Mouse (Mus musculus) thymus, postnatal 4 days (tissue): ENCODE measurements around the gene Zbtb37.
"Not testable (repeated sequence)": the region's sequence is repeated elsewhere in the genome, so short reads cannot be mapped to it uniquely, and the experiment has no call there.

Experiments
- DNase-seq: peaks from one replicate; pipeline ENCODE4 v3.0.0; 2021

The Zbtb37 gene

DNA sequence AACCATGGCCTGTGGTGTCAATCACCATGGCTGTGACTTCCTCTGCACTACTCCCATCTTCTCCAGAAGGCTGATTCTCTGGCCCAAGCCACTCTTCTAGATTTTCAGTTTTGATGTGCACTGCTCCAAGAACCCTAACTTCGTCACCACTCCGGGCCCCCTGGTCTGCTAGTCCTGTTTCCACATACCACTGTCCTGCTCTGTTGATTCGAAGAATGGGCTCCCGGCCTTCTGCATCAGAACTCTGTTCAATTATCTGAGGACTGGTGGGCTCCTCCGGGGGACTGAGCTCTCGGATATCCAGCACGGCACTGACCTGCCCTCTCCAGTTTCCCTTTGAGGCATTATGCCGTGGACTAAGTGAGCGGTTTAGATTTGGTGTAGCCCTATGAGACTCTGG lies 2.8 kb downstream of the Zbtb37 start:
- no peak for DNase-seq

DNA sequence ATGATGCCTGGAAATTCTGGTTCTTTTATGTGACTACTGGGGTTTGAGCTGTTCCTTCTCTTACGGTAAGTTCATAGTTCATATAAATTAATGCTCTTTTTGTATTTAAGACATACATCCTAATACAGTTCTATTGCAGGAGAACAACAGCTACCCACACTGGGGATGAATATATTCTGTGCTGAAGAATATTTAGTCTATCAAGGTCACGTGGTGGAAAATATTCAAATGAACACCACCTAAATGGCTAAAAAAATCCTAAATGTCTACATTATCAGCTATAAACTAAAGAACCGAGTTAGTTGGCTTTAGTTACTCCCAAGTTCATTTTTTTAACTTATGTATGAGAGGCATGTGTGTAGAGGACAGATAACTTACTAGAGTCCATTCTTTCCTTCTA lies 4.6 kb downstream of the Zbtb37 start:
- no peak for DNase-seq

DNA sequence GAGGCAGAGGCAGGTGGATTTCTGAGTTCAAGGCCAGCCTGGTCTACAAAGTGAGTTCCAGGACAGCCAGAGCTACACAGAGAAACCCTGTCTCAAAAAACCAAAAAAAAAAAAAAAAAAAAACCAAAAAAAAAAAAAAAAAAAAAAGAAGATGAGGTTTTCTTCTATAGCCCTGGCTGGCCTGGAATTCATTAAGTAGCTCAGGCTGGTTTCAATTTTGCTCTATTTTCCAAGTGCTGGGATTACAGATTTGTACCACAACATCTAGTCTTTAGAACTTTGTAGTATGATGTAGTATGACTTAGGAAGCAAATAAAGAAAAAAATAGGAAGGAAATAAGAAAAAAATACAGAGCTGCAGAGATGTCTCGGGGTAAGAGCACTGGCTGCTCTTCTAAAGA lies 6.2 kb downstream of the Zbtb37 start:
- not testable (repeated sequence) for DNase-seq

- DNase-seq, result no peak
Observed at GRCm38 (mm10) chr1:161027196-161027595, 7.5 kb downstream of the Zbtb37 start.

DNA sequence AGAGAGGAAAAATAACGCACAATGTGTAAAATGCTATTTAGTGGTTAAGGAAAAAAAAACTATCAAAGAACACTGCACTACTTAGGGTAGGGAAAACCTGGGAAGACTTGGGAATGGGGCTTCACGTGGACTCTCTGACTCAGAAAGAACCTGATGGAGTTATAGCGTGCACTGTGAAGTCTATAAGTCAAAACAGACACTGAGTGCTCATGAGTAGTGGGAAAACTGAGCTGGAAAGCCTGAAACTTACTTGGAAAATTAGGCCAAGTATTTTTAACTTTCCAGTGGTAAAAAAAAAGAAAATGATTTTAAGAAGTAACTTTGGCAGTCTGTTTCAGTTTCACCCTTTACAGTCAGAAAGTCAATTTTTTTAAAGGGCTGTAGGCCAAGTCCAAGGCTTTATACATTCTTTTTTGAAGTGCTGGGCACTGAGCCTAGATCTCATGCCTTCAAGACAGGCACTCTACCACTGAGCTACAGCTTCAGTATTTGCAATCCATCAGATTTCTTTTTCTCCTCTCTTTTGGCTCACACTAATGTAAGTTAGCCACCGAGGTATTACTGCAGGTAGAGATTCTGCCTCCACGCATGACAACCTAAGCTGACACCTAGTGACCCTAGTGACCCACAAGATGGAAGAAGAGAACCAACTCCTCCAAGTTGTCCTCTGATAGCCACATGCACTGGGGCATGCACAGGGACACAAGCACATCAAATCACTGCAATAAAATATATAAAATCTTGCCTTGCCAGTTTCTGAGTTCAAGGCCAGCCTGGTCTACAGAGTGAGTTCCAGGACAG lies 9.0 kb downstream of the Zbtb37 start:
- DNase-seq, result no peak

DNA sequence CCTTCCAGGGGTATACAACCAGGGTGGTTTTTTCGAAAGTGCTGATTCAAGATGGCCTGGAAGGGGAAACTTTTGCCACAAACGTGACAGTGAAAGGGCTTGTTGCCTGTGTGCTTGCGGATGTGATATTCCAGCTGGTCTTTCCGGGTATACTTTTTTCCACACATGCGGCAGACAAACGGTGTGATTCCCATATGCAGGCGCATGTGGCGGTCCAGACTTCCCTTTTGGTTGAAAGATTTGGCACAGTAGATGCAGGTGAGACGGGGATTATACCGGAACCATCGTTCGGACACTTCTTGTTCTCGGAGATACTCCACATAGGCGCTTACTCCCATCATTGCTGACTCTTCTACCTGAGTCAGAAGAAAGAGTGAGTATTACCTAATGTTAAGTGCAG lies 14.6 kb downstream of the Zbtb37 start:
- DNase-seq, result no peak

- DNase-seq, result no peak
Observed at GRCm38 (mm10) chr1:161016378-161016777, 18.3 kb downstream of the Zbtb37 start.

DNA sequence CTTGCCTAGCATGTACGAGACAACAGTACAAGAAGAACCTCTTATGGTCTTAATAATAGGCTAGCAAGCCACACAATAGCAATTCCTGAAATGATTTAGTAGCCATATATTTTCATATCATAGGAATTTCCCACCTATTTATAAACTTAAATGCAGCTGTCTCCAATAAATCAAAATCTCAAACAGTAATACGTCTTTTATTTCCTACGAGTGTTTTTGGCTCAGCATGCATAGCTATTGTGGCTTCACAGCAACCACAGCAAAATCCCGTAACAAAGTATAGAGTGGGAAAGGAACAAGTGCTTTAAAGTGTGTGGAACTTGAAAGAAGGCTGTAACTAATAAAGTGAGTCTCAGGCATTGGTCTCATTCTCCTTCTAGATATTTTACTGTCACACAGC lies 24.2 kb downstream of the Zbtb37 start:
- no peak for DNase-seq

DNA sequence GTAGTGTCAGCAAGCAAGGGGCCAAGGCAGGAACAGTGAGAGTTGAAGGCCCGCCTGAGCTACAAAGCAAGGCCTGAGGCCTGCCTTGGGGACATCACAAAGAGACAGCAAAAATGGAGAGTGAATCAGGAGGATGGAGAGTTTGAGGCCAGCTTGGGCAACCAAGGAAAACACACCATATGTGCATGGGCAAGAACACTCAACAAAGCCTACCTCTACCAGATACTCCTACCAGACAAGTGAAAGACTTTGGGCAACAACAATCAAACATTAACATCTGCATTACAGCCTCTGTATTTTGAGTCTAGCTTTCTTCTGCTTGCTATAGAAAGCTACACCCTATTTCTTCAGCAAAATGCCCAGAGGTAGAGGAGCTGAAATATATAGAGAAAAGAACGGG lies 26.6 kb downstream of the Zbtb37 start:
- no peak for DNase-seq

DNA sequence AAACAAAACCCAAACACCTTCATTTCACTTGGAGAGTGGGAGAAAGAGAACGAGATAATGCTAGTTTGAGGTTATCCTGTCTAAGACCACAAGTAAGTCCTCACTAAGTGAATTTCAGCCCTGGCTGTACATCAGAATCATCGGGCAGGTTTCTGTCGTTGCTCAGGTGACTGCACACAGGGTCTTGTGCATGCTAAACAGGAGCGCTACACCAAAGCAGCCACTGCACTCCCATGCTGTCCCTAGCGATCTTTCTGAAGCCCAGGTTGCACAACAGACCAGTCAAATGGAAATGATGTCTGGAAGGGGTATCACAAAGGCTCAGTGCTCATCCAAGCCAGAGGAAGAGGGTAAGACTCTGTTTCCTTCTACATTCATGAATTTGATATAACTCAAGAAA lies 28.2 kb downstream of the Zbtb37 start:
- DNase-seq, result no peak

DNA sequence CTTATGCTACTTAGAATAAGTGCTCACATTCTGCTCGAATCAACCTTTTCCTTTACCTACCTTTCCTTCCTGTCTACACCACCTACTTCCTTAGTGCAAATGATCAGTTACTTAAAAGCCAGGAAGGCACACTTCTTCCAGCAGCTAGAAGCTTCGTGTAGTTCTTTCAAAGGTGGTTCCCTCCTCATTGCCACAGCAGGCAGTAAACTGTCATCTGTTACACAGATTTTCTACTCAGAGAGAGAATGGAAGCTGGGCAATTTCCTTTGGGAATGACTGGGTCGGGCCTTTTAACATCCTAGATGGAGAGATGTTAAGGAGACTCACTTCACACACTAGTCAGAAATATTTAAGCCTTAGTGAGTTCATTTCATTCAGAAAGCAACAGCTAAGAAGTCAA lies 29.1 kb downstream of the Zbtb37 start:
- no peak for DNase-seq

DNA sequence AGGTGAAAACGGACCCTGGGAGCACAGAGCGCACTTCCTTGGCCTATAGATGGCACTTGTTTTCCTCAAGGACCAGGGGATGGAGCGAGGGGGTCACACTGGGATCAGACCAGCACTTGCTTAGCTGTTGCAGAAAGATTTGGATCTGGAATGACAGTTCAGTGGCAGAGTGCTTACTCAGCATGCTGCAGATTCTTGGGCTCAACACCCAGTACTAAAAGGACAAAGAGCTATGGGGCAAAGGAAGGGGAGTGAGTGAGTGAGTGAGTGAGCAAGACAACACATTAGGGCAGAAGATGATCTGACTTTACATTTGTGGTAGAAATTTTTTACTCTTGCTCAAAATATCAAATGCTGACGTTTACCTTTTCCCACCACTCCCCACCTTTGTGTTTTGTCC lies 29.7 kb downstream of the Zbtb37 start:
- no peak for DNase-seq

- no peak for DNase-seq
Observed at GRCm38 (mm10) chr1:160993851-160994250, 40.8 kb downstream of the Zbtb37 start.

- no peak for DNase-seq
Observed at GRCm38 (mm10) chr1:160989395-160989794, 45.3 kb downstream of the Zbtb37 start.

GRCm38 (mm10) chr1:160986881-160987635 lies 47.6 kb downstream of the Zbtb37 start:
- no peak for DNase-seq

GRCm38 (mm10) chr1:160985477-160985876 lies 49.2 kb downstream of the Zbtb37 start:
- DNase-seq, result no peak

DNA sequence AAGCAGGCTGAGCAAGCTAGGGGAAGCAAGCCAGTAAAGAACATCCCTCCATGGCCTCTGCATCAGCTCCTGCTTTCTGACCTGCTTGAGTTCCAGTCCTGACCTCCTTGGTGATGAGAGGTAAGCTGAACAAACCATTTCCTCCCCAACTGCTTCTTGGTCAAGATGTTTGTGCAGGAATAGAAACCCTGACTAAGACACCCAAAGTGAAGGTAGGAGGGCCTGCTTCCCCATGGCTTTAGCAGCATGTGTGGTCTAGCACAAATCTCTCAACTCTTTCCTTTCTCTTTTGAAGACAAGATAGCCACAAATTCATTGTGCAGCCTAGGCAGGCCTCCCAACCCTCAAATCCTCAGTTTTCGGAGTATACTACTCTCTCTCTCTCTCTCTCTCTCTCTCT lies 49.9 kb downstream of the Zbtb37 start:
- DNase-seq, result not testable (repeated sequence)

DNA sequence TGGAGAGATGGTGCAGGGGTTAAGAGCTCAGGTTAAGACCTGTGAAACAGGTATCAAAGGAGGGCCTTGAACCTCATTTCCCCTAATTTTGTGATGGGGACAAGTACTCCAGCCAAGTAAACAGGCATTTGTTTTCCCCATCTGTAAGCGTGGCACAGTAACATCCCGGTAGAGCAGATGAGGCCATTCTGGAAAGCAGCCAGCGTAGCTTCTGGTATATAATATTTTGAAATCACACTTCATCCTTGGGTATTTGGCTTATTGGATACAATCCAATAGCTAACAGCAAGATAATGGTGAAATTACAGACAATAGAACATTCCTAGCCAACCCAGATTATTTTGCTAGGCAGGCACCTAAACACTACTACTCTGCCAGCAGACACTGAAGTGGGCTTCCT lies 51.8 kb downstream of the Zbtb37 start:
- DNase-seq, result no peak

- no peak for DNase-seq
Observed at GRCm38 (mm10) chr1:160981337-160981736, 53.3 kb downstream of the Zbtb37 start.

DNA sequence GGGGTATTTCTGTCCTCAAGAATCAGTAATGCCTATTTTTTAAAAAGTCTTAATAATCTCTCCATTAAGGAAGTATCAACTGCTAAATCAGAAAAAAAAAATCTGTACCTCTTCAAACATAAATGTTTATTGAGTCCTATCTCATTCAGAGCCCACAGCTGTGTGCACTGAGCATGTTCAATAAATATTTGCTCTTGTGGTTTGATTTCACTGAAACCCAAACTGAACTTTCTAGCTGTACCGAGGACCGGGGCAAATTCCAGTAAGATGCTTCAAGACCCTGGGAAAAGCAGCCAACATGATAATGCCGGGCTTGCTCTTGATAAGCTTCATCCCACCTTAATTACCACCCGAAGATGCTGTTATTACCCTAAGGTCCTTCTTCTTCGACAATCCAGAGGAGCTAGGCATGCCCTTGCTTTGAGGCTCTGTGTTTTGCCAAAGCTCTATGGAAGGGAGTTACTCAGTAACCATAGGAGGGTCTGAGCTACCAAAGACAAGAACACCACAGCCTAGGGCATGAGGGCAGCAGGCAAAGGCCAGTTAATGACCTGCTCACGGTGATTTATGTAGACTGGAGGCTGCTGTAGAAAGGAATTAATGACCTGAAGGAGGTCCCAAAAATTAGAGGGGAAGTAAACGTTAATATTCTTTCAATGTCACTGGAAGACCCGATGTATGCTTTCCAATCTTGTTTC lies 54.0 kb downstream of the Zbtb37 start:
- no peak for DNase-seq

GRCm38 (mm10) chr1:160980021-160980420 lies 54.6 kb downstream of the Zbtb37 start:
- no peak for DNase-seq

DNA sequence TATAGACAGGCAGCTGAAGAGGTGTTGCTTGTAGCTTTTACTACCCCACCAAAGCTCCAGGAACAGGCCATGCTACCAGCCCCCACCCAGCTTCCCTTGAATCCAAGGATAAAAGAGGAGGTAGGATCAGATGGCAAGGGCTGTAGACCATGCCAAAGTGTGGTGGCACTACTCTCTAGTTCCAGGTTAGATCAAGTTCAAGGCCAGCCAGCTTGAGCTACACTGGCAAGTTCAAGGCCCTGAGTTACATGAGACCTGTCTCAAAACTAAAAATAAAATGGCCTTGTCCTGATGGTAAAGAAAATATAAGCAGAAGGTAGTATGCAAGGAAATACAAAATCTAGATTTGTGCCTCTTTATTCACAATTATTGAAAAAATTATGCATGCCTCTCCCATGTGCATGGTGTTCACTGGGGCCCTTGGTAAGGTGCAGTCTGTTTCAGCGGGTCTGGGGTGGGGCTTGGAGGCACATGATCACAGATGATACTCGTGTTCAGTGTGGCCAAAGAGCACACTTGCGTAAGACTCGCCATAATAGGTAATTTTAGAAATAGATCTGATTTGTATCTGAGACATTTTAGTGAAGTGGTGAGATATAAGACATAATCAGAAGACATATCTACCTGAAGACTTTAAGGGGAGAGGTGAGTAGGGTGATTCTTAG lies 56.4 kb downstream of the Zbtb37 start, which contains the start of gene Serpinc1:
Gene Serpinc1, plus strand, starts transcription at position 515 of the 665 bp plus-strand sequence.
- no peak for DNase-seq

- DNase-seq, result no peak
Observed at GRCm38 (mm10) chr1:160968643-160969042, 66.0 kb downstream of the Zbtb37 start.
